Mouse (Mus musculus) brain, embryonic 14.5 days (tissue): ENCODE results near the gene Srrm3.

Experiments
- CTCF ChIP-seq: fragments of 200-500 bp; IDR thresholded peaks from 2 replicates; pipeline ENCODE4 v1.5.1; 2012; ENCODE audit warnings: inconsistent platforms, mild to moderate bottlenecking, moderate library complexity, borderline replicate concordance; ENCODE audit not compliant: insufficient read depth, insufficient read length; ENCODE audit errors: extremely low read depth
- POLR2A ChIP-seq: fragments of 200-500 bp; IDR thresholded peaks from 2 replicates; pipeline ENCODE4 v1.6.1; 2012; ENCODE audit warnings: mild to moderate bottlenecking, inconsistent platforms, borderline replicate concordance; ENCODE audit not compliant: poor library complexity, insufficient read depth, insufficient read length, severe bottlenecking; ENCODE audit errors: extremely low read depth

DNA sequence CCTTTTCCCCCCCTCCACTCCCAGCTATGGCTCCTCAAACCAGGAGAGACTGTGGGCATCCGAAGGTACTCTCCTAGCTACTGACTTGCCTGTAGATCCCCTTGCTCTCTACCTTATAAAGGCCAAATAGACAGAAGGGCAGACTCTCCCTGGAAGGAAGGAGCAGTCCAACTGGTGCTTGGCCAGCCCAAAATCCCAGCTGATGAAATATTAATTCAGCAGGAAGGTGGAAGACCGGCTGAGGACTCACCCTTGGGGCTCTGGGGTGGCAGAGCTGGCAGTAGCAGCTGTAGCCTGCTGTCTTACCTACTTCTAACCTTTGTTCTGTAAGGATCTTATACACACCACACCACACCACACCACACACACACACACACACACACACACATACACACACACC, 2.0 kb upstream of the Srrm3 start:
- TF ChIP-seq CTCF (no peak), POLR2A (no peak)
